Mouse (Mus musculus): ENCODE measurements around the gene Tmem52b. TPM values are rescaled to one million over a fixed set of nuclear protein-coding genes. Genes with fewer than 3 reads are reported as not detected.

Gene Tmem52b
- polyA plus RNA-seq, 1 experiment from 2014 or later, result not detected

DNA sequence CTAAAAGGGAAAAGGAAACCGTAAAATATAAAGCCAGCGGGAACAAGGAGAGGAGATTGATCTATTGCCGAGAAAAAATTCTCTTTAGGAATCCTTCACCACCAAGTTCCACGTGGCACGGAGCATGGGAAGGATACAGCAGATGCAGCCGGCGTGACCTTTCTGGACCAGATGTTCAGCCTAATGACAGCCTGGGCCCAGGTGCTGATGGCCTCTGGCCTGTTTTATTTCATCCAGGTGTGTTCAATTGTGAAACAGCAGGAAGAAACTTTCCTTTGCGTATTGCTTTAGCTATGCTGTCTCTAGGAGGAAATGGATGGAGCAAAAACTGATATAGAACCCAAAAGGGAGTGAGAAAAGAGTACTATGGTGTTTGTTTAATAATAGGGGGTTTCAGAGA lies 513 bp downstream of the Tmem52b start:
- H3K27ac ChIP-seq, result no peak overlapping the region
- no peaks in the 10 kb centered on the region for H3K4me1 ChIP-seq
- H3K4me2 ChIP-seq, result no peak overlapping the region
- H3K4me3 ChIP-seq, result no peak overlapping the region
- no peaks in the 10 kb centered on the region for H3K27me3 ChIP-seq (replicated peaks)
- no peaks in the 10 kb centered on the region for H3K9me3 ChIP-seq (replicated peaks)
- WGBS (ENCODE audit: insufficient replicate concordance), result 66% methylated on average over 8 of the region's 8 CpGs
- no peak for ATAC-seq
- no peak overlapping the region for H3K9ac ChIP-seq
- H3K36me3 ChIP-seq, result no peaks in the 10 kb centered on the region

DNA sequence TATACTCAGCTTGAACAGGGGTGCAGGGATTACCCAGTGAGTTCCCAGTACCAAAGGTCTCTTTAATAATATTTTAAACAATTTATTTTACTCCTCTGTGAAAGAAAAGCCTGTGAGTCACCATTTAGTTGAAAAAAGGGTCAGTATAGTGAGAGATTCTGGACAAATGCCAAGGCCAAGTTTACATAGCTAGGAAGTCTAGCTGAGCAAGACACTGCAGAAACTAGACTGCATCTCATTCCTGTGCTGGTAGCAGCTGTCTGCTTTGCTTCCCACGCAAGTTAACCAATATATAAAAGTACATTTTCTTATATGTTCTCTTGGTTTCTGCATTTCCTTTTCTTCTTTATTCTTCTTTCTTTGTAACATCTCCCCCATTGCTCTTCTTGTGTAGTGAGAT lies 1.1 kb downstream of the Tmem52b start:
- H3K9ac ChIP-seq, result no peak overlapping the region
- no peak overlapping the region for H3K4me3 ChIP-seq
- H3K27ac ChIP-seq, result no peak overlapping the region
- H3K4me1 ChIP-seq, result no peaks in the 10 kb centered on the region
- no peaks in the 10 kb centered on the region for H3K27me3 ChIP-seq (replicated peaks)
- H3K9me3 ChIP-seq (replicated peaks), result no peaks in the 10 kb centered on the region
- no peak for ATAC-seq
- WGBS (ENCODE audit: insufficient replicate concordance), result 49% methylated on average over 1 of the region's 1 CpGs
- H3K36me3 ChIP-seq, result no peaks in the 10 kb centered on the region
- no peak overlapping the region for H3K4me2 ChIP-seq

DNA sequence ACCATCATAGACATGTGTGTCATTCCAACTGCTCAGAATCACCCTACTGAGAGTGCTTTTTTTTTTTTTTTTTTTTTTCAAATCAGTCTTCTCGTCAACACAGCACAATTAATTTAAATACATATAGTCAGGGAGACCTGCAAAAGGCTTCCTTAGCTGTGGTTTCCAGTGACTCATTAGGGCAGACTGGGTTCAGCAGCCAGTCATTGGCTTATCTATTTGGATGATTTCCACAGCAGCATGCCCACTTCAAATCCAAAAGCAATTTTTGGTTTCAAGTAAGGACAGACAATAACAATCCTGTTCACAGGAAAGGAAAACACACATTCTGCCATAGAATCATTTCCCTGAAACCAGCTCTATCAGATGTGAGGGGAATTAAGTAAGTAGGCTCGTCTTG lies 2.0 kb downstream of the Tmem52b start:
- no peak for ATAC-seq
- Histone ChIP-seq H3K4me2 (no peak overlapping the region), H3K9ac (no peak overlapping the region), H3K4me3 (no peak overlapping the region), H3K9me3 (replicated peaks) (no peaks in the 10 kb centered on the region), H3K27me3 (replicated peaks) (no peaks in the 10 kb centered on the region), H3K4me1 (no peaks in the 10 kb centered on the region), H3K36me3 (no peaks in the 10 kb centered on the region), H3K27ac (no peak overlapping the region)
- 44% methylated on average over 2 of the region's 2 CpGs for WGBS (ENCODE audit: insufficient replicate concordance)

DNA sequence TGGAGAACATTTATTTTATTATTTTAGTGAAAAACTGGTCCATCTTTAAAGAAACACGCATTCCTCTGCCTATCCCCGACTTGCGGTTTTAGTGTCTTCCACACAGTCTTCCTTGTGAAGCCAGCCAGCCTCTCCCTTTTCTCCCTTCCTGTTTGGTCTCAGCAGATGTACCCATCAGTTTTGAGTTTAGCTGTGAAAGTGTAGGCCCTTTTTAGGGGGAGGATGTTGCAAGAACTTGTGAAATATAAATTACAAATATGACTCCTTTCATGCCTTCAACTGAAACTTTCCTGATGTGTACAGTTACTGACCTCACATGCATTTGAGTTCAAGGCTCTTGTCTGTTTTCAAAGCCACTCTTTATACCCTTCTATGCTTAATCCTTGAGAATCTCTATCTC lies 2.7 kb downstream of the Tmem52b start:
- Histone ChIP-seq H3K27me3 (replicated peaks) (no peaks in the 10 kb centered on the region), H3K36me3 (no peaks in the 10 kb centered on the region), H3K4me3 (no peak overlapping the region), H3K27ac (no peak overlapping the region), H3K4me2 (no peak overlapping the region), H3K9me3 (replicated peaks) (no peaks in the 10 kb centered on the region), H3K4me1 (no peaks in the 10 kb centered on the region), H3K9ac (no peak overlapping the region)
- ATAC-seq, result no peak
- 66% methylated on average over 3 of the region's 3 CpGs for WGBS (ENCODE audit: insufficient replicate concordance)

DNA sequence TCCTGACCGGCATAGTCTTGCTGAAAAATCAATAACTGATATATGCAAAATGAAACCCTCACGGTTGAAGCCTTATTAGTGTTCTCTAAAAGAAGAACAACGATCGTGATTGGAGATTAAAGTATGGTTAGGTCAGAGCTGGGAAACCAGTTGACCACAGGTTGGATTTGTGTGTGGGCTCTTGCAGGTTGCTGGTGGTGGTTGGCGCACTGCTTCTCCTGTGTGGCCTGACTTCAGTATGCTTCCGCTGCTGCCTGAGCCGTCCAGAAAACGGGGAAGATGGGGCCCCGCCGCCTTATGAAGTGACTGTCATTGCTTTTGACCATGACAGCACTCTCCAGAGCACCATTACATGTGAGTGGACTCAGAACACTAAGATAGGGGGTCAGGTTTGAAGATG lies 4.0 kb downstream of the Tmem52b start:
- Histone ChIP-seq H3K27ac (no peak overlapping the region), H3K9ac (no peak overlapping the region), H3K9me3 (replicated peaks) (no peaks in the 10 kb centered on the region), H3K4me2 (no peak overlapping the region), H3K4me1 (no peaks in the 10 kb centered on the region), H3K4me3 (no peak overlapping the region), H3K36me3 (no peaks in the 10 kb centered on the region), H3K27me3 (replicated peaks) (no peaks in the 10 kb centered on the region)
- WGBS (ENCODE audit: insufficient replicate concordance), result 61% methylated on average over 10 of the region's 10 CpGs
- no peak for ATAC-seq

DNA sequence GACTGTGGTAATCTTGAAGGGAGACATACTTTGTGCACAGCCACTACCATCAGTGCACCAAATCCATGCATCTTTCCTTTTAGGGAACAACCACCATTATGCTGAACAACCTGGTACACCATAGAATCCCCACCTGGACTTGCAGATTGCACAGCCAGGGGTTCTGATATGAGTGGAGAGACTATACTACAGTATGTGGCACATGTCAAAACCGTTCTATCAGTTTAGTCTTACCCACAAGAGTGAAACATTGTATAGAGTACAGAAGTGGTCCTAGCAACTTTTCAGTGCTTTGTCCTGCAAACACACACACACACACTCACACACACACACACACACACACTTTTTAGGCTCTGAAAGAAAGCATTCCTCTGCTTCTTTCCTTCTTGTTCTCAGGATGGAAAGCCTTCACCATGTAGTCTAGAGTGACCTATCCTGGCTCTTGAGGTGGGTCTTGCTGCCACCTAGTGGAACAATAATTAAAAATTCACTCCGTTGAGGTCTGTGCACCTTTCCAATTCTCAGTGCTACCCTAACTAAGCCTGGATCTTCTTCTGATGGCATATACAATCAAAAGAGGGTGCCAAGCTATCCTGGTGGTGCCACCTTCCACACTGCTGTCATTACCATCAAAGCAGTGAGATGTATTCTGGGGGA lies 5.5 kb downstream of the Tmem52b start:
- H3K9ac ChIP-seq, result no peak overlapping the region
- no peak overlapping the region for H3K4me3 ChIP-seq
- H3K4me2 ChIP-seq, result no peak overlapping the region
- H3K27ac ChIP-seq, result no peak overlapping the region
- no peaks in the 10 kb centered on the region for H3K27me3 ChIP-seq (replicated peaks)
- no peaks in the 10 kb centered on the region for H3K4me1 ChIP-seq
- no peaks in the 10 kb centered on the region for H3K36me3 ChIP-seq
- peak; percentile 68; the same call in 1 of the 2 replicates for ATAC-seq
- no peaks in the 10 kb centered on the region for H3K9me3 ChIP-seq (replicated peaks)
- 40% methylated on average over 2 of the region's 2 CpGs for WGBS (ENCODE audit: insufficient replicate concordance)

DNA sequence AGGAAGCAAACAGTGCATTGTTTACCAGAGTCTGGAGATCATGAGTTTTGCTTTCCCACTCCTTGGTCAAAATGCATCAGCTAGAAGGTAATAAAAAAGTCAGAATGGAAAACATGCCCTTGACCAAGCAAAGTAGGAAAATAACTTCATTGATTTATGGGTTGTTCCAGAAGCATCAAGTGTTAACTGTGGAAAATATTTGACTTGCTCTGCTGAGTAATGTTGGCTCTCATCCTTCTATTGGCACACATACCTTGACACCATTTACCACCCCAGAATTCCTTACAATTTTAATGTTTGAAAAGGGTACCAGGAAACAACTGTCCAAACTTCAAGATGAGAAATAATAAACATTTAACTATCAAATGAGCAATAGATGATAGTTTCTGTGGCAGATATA lies 13.7 kb downstream of the Tmem52b start:
- H3K4me1 ChIP-seq, result no peaks in the 10 kb centered on the region
- no peak overlapping the region for H3K27ac ChIP-seq
- no peak overlapping the region for H3K4me3 ChIP-seq
- H3K27me3 ChIP-seq (replicated peaks), result no peaks in the 10 kb centered on the region
- no peak overlapping the region for H3K9ac ChIP-seq
- no peaks in the 10 kb centered on the region for H3K9me3 ChIP-seq (replicated peaks)
- H3K36me3 ChIP-seq, result no peaks in the 10 kb centered on the region
- H3K4me2 ChIP-seq, result no peak overlapping the region
- no peak for ATAC-seq

DNA sequence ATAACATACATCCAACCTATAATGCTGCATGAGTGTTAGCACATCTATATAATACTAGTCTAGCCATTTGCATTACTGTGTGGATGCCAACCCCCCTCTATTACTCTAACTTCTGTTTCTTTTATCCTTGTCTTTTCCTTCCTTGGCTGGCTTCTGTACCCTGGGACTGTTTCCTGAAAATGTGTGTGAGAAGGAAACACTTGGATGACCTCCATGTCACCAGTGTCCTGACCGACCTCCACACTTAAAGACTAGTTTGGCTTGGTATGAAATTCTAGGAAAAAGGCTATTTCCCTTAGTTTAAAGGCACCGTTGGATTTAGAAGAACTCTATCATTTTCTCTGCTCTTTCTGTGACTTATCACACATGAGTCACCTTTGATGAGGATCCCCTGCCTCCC lies 15.1 kb downstream of the Tmem52b start:
- peaks cover 4% of the 10 kb centered on the region; the same call in 1 of the 2 replicates for H3K4me1 ChIP-seq

DNA sequence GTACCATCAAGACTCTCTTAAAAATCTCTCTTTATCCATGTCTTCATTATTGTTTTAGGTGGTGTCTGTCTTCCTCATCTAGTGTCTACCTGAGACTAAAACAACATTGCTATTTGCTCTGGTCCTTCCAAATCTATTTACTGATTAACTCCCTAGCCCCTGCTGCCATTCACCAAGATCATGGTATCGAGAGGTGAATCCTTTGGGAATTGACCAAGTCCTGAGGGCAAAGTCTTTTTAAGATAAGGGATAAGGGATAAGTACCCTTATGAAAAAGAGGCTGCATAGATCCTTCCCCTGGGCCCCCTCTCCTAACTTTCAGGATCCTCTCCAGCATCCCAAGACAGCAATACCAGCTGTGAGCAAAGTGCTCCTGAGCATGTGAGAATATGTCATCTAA lies 17.2 kb downstream of the Tmem52b start:
- H3K4me1 ChIP-seq, result peaks cover 12% of the 10 kb centered on the region
- H3K9ac ChIP-seq, result no peak overlapping the region
- H3K27me3 ChIP-seq (replicated peaks), result no peaks in the 10 kb centered on the region
- no peak for ATAC-seq
- H3K27ac ChIP-seq, result no peak overlapping the region
- no peak overlapping the region for H3K4me2 ChIP-seq
- no peaks in the 10 kb centered on the region for H3K9me3 ChIP-seq (replicated peaks)
- no peaks in the 10 kb centered on the region for H3K36me3 ChIP-seq
- H3K4me3 ChIP-seq, result no peak overlapping the region
- 59% methylated on average over 1 of the region's 1 CpGs for WGBS (ENCODE audit: insufficient replicate concordance)

More for the DNA sequence above, 15.1 kb downstream of the Tmem52b start:
- 57% methylated on average over 2 of the region's 2 CpGs for WGBS (ENCODE audit: insufficient replicate concordance)
- H3K27me3 ChIP-seq (replicated peaks), result no peaks in the 10 kb centered on the region
- H3K9me3 ChIP-seq (replicated peaks), result no peaks in the 10 kb centered on the region
- H3K27ac ChIP-seq, result no peak overlapping the region
- no peak overlapping the region for H3K9ac ChIP-seq
- H3K4me2 ChIP-seq, result no peak overlapping the region
- no peaks in the 10 kb centered on the region for H3K36me3 ChIP-seq
- ATAC-seq, result no peak
- H3K4me3 ChIP-seq, result no peak overlapping the region

DNA sequence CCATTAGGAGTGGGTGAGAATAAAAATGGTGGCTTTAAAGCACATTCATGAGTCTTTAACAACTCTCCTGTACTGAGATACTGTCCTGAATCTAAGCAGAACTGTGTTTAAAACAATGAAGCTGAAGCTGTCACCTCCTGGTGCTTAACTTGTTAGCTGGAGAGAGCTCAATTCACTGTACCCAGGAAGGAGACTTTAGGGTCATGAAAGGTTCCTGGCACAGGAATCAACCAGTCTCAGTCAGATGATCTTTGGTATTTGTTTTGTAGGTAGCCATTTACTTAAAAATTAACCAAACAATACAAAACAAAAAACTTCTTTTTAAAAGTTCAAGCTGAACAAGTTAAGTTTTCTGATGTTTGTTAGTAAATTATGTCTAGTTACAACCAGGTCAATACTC lies 17.9 kb downstream of the Tmem52b start:
- Histone ChIP-seq H3K9ac (no peak overlapping the region), H3K4me2 (no peak overlapping the region), H3K27me3 (replicated peaks) (no peaks in the 10 kb centered on the region), H3K9me3 (replicated peaks) (no peaks in the 10 kb centered on the region), H3K4me1 (peaks cover 18% of the 10 kb centered on the region), H3K4me3 (no peak overlapping the region), H3K36me3 (no peaks in the 10 kb centered on the region), H3K27ac (no peak overlapping the region)
- ATAC-seq, result no peak

DNA sequence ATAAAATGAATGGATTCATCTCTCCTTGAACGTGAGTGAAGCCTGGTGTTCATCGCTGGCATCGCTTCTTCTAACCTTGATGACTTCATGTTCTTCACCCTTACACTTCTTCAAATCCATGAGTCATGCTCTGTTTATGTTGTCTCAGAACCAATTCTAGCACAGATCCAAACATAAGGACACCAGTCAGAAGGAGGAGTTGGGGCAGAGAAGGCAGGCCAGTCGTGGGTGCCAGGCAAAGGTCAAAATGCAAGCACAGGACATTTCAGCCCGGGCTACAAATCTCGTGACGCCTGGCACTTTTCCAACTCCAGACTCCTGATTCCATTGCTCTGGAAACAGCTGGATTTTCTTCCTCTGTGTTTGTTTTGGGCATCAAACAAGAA lies 20.2 kb downstream of the Tmem52b start:
- Histone ChIP-seq H3K4me1 (peaks cover 25% of the 10 kb centered on the region), H3K36me3 (peaks cover 8% of the 10 kb centered on the region), H3K9me3 (replicated peaks) (no peaks in the 10 kb centered on the region), H3K27me3 (replicated peaks) (no peaks in the 10 kb centered on the region), H3K4me3 (peak overlapping the region; percentile 80), H3K27ac (peak overlapping the region; percentile 84), H3K4me2 (peak overlapping the region; percentile 76), H3K9ac (peak overlapping the region; percentile 88)
- ATAC-seq, result peak; percentile 44
- WGBS (ENCODE audit: insufficient replicate concordance), result 43% methylated on average over 7 of the region's 7 CpGs

DNA sequence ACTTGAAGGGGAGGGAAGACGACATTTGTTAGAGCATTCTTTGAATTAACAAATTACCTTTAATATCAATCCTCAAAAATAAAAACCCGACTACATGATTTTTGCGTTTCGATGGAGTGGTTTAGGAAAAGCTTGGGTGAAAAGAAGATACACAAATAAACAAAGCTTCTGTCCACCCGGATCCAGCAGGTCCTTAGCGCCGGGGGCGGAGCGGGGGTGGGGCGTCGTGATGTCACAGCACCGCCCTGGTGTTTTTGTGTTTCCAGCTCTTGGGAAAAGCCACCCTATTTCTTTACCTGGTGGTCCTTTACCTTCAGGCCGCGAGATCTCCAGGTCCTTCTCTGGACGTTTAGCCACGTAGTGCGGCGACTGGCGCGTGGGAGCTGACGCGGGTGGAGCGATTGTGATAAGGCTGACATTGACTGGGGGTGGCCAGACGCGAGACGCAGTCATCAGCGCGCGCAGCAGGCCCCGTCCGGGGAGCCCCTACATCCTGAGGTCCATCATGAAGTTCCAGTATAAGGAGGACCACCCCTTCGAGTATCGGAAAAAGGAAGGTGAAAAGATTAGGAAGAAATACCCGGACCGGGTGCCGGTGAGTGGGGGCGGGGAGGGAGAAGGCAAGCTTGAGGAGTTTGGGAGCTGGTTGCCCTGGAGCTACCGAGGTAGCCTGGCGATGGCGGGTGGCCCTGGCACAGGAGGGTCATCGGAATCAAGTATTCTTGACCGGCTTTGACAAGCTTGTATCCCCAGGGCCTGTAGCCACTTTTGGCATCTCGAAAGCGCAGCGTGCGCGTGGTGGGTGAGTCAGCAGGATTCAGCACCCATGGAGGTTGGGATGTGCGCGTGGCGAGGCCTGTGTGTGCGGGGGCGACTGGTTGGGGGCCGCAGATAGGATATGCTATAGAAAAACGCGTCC lies 20.8 kb downstream of the Tmem52b start, which contains the start of gene Gabarapl1:
TSS of gene Gabarapl1 (plus strand) at position 219 of the 919 bp plus-strand sequence.
- H3K9me3 ChIP-seq (replicated peaks), result no peaks in the 10 kb centered on the region
- H3K4me1 ChIP-seq, result peaks cover 25% of the 10 kb centered on the region
- H3K4me3 ChIP-seq, result peak within 1 kb of the TSS; percentile 80
- H3K36me3 ChIP-seq, result peaks cover 15% of the 10 kb centered on the region
- peak; percentile 85 for ATAC-seq
- peak within 1 kb of the TSS; percentile 84 for H3K27ac ChIP-seq
- under 1% methylated on average over 55 of the region's 55 CpGs for WGBS (ENCODE audit: insufficient replicate concordance)
- peak within 1 kb of the TSS; percentile 88 for H3K9ac ChIP-seq
- peak within 1 kb of the TSS; percentile 76 for H3K4me2 ChIP-seq
- no peaks in the 10 kb centered on the region for H3K27me3 ChIP-seq (replicated peaks)
